Mouse (Mus musculus) testis, adult 2 months (tissue): Measurements from ENCODE around the gene Supt6. TPM values are rescaled to one million over a fixed set of nuclear protein-coding genes. Genes with fewer than 3 reads are reported as not detected.

Experiments used
- H3K27ac ChIP-seq: fragments of 200-500 bp; 2 replicates; pipeline ENCODE4 v1.5.1; 2012; ENCODE audit warnings: low read depth, low read length; ENCODE audit not compliant: control insufficient read depth, insufficient read depth
- H3K27me3 ChIP-seq: fragments of 200-500 bp; 2 replicates; pipeline ENCODE4 v1.6.1; 2012; ENCODE audit warnings: mild to moderate bottlenecking, low read length, moderate library complexity; ENCODE audit not compliant: control insufficient read depth, insufficient read depth
- H3K36me3 ChIP-seq: fragments of 200-500 bp; 2 replicates; pipeline ENCODE4 v1.6.1; 2012; ENCODE audit warnings: mild to moderate bottlenecking, low read length; ENCODE audit not compliant: control insufficient read depth, insufficient read depth
- H3K4me1 ChIP-seq: fragments of 200-500 bp; 2 replicates; pipeline ENCODE4 v1.6.1; 2012; ENCODE audit warnings: low read length; ENCODE audit not compliant: control insufficient read depth, insufficient read depth
- H3K4me3 ChIP-seq: fragments of 200-500 bp; 2 replicates; pipeline ENCODE4 v1.5.1; 2012; ENCODE audit warnings: low read depth, mild to moderate bottlenecking, low read length, moderate library complexity, mixed read lengths; ENCODE audit not compliant: control insufficient read depth
- CTCF ChIP-seq: fragments of 200-500 bp; IDR thresholded peaks from 2 replicates; pipeline ENCODE4 v1.5.1; 2012; ENCODE audit warnings: low read depth, mild to moderate bottlenecking, inconsistent platforms, low read length, moderate library complexity; ENCODE audit not compliant: control insufficient read depth, insufficient read depth, insufficient replicate concordance
- POLR2A ChIP-seq: fragments of 200-500 bp; IDR thresholded peaks from 2 replicates; pipeline ENCODE4 v1.6.1; 2012; ENCODE audit warnings: low read depth, mild to moderate bottlenecking, inconsistent platforms, low read length, moderate library complexity; ENCODE audit not compliant: control insufficient read depth
- polyA plus RNA-seq: library from polyadenylated mRNA; depleted of rRNA; stranded (reverse); fragments of >200 nt; gene quantifications from 2 replicates; pipeline ENCODE4 v1.2.3, GENCODE M21; 2012

The Supt6 gene
- polyA plus RNA-seq, 1 experiment, result 22.2 TPM

- Histone ChIP-seq H3K4me1 (peaks cover 3% of the 10 kb centered on the region; the same call in 1 of the 2 replicates), H3K27me3 (no peaks in the 10 kb centered on the region), H3K27ac (no peak overlapping the region), H3K36me3 (peaks cover 1% of the 10 kb centered on the region; the same call in 1 of the 2 replicates), H3K4me3 (peak overlapping the region; percentile 37; the same call in 1 of the 2 replicates)
- no peak for TF ChIP-seq POLR2A
- no peak for TF ChIP-seq CTCF
These were observed 1.9 kb upstream of the Supt6 start for GRCm38 (mm10) chr11:78247727-78248140.

GRCm38 (mm10) chr11:78247012-78247348 lies 1.2 kb upstream of the Supt6 start:
- H3K4me3 ChIP-seq, result peak overlapping the region; percentile 69; the same call in 1 of the 2 replicates
- H3K4me1 ChIP-seq, result peaks cover 3% of the 10 kb centered on the region; the same call in 1 of the 2 replicates
- H3K27me3 ChIP-seq, result no peaks in the 10 kb centered on the region
- no peak for TF ChIP-seq POLR2A
- no peak for TF ChIP-seq CTCF
- peaks cover 2% of the 10 kb centered on the region for H3K36me3 ChIP-seq
- H3K27ac ChIP-seq, result no peak overlapping the region

GRCm38 (mm10) chr11:78246318-78247011 lies 678 bp upstream of the Supt6 start:
- Histone ChIP-seq H3K4me1 (peaks cover 3% of the 10 kb centered on the region; the same call in 1 of the 2 replicates), H3K27me3 (no peaks in the 10 kb centered on the region), H3K27ac (peak overlapping the region; percentile 99; the same call in 1 of the 2 replicates), H3K36me3 (peaks cover 3% of the 10 kb centered on the region), H3K4me3 (peak overlapping the region; percentile 97)
- no peak for TF ChIP-seq CTCF
- no peak for TF ChIP-seq POLR2A

- Histone ChIP-seq H3K4me3 (peak overlapping the region; percentile 97), H3K36me3 (peaks cover 3% of the 10 kb centered on the region)
- no peak for TF ChIP-seq POLR2A
- TF ChIP-seq CTCF, result no peak
These were observed 543 bp downstream of the Supt6 start for GRCm38 (mm10) chr11:78245261-78245626.

GRCm38 (mm10) chr11:78240193-78240857 lies 5.5 kb downstream of the Supt6 start:
- Histone ChIP-seq H3K27me3 (no peaks in the 10 kb centered on the region), H3K4me1 (no peaks in the 10 kb centered on the region; the same call in 1 of the 2 replicates), H3K4me3 (no peak overlapping the region), H3K36me3 (peaks cover 4% of the 10 kb centered on the region), H3K27ac (no peak overlapping the region)
- TF ChIP-seq POLR2A (no peak), CTCF (no peak)

More at GRCm38 (mm10) chr11:78245261-78245626, 543 bp downstream of the Supt6 start:
- peaks cover 3% of the 10 kb centered on the region; the same call in 1 of the 2 replicates for H3K4me1 ChIP-seq
- peak overlapping the region; percentile 99 for H3K27ac ChIP-seq
- no peaks in the 10 kb centered on the region for H3K27me3 ChIP-seq

GRCm38 (mm10) chr11:78231518-78231917 lies 14.3 kb downstream of the Supt6 start:
- TF ChIP-seq POLR2A, result no peak
- no peak for TF ChIP-seq CTCF

GRCm38 (mm10) chr11:78223586-78223985 lies 22.2 kb downstream of the Supt6 start:
- no peaks in the 10 kb centered on the region for H3K4me1 ChIP-seq
- no peak overlapping the region for H3K27ac ChIP-seq
- peaks cover 10% of the 10 kb centered on the region for H3K36me3 ChIP-seq
- H3K27me3 ChIP-seq, result no peaks in the 10 kb centered on the region
- no peak for TF ChIP-seq CTCF
- no peak for TF ChIP-seq POLR2A
- H3K4me3 ChIP-seq, result no peak overlapping the region

More at GRCm38 (mm10) chr11:78231518-78231917, 14.3 kb downstream of the Supt6 start:
- no peaks in the 10 kb centered on the region for H3K27me3 ChIP-seq
- H3K36me3 ChIP-seq, result peaks cover 4% of the 10 kb centered on the region
- no peak overlapping the region for H3K27ac ChIP-seq
- no peaks in the 10 kb centered on the region for H3K4me1 ChIP-seq
- no peak overlapping the region for H3K4me3 ChIP-seq
